Mouse (Mus musculus) limb, embryonic 11.5 days (tissue): ENCODE data around the gene Dedd. TPM values are rescaled to one million over a fixed set of nuclear protein-coding genes. Genes with fewer than 3 reads are reported as not detected.
A peak's percentile ranks its signal among the peaks of the same experiment; 100 is the strongest.

ENCODE experiments used
- ATAC-seq: fragments of 200-750 bp; cut with Nextera tagmentation; 2 replicates; pipeline ENCODE4 v1.8.0; 2017; ENCODE audit warnings: low read depth; ENCODE audit not compliant: insufficient number of reproducible peaks, low FRiP score, low TSS enrichment
- DNase-seq: peaks from one replicate; pipeline ENCODE4 v3.0.0-alpha.2; 2015; ENCODE audit warnings: low spot score
- H3K27ac ChIP-seq: fragments of 300-500 bp; sonication (generic); replicated peaks from 2 replicates; pipeline ENCODE4 v1.5.1; 2014; ENCODE audit warnings: low read depth, mild to moderate bottlenecking, low read length
- H3K27me3 ChIP-seq: fragments of 300-500 bp; sonication (generic); 2 replicates; pipeline ENCODE4 v1.6.1; 2014; ENCODE audit warnings: mild to moderate bottlenecking, low read length, mixed read lengths; ENCODE audit not compliant: control insufficient read depth, insufficient read depth
- H3K36me3 ChIP-seq: fragments of 300-500 bp; sonication (generic); 2 replicates; pipeline ENCODE4 v1.6.1; 2014; ENCODE audit warnings: mild to moderate bottlenecking, low read length, moderate library complexity, mixed read lengths; ENCODE audit not compliant: control insufficient read depth, insufficient read depth
- H3K4me1 ChIP-seq: fragments of 300-500 bp; sonication (generic); 2 replicates; pipeline ENCODE4 v1.6.1; 2014; ENCODE audit warnings: low read length, mixed read lengths; ENCODE audit not compliant: control insufficient read depth, insufficient read depth
- H3K4me2 ChIP-seq: fragments of 300-500 bp; sonication (generic); 2 replicates; pipeline ENCODE4 v1.6.1; 2014; ENCODE audit warnings: low read depth, mild to moderate bottlenecking, moderate library complexity; ENCODE audit not compliant: severe bottlenecking
- H3K4me3 ChIP-seq: fragments of 300-500 bp; sonication (generic); 2 replicates; pipeline ENCODE4 v1.5.1; 2014; ENCODE audit warnings: low read depth, low read length
- H3K9ac ChIP-seq: fragments of 300-500 bp; sonication (generic); 2 replicates; pipeline ENCODE4 v1.6.1; 2014; ENCODE audit warnings: mild to moderate bottlenecking, low read length
- H3K9me3 ChIP-seq: fragments of 300-500 bp; sonication (generic); 2 replicates; pipeline ENCODE4 v1.6.1; 2016; ENCODE audit warnings: low read length; ENCODE audit not compliant: control insufficient read depth
- WGBS: fragments of 180-500 bp; shearing (Covaris S2); extraction: QIAGEN DNeasy Blood & Tissue Kit; methylation state at CpG from one replicate; pipeline ENCODE4 v1.1.7; 2014; 5-methylcytosine and 5-hydroxymethylcytosine counted together
- polyA plus RNA-seq: library from polyadenylated mRNA; unstranded; fragments of >200 nt; fragmentation: Nextera tagmentation; extraction: Ambion mirVana; gene quantifications from 2 replicates; pipeline ENCODE4 v1.2.1, GENCODE M21; 2014

Dedd gene
- 51.7 and 55.7 TPM in 2 replicates for polyA plus RNA-seq

DNA sequence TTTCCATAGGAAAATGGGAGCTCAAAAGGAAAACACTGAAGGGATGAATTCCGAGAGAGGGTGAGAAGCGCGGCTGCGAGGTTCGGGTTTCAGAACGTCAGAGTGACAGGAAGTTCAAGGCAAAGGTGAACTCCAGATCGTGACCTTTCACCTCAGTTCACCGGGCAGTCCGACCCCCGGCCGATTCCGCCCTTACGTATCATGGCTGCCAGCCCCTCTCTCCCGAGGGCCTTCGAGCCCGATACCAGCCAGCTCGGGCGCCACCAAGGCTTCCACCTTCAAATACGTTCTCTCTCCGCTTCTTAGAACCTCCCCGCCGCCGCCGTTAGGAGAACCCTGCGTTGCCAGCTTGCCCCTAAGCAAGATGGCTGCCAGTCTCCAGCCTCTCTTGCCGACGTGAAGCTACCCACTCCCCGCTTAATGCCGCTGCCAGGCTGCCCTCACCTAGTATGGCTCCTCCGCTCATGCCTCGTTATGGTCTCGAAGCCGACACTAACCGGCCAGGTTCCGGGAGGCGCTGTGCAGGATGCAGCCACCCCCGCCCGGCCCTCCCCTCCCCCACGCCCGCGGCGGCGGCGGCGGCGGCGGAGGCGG is at the start of gene Dedd:
Dedd (plus strand) TSS at position 307 of the 594 bp plus-strand sequence.
- Histone ChIP-seq H3K27me3 (no peaks in the 10 kb centered on the region), H3K9me3 (no peaks in the 10 kb centered on the region), H3K9ac (peak within 1 kb of the TSS; percentile 91), H3K4me2 (peak within 1 kb of the TSS; percentile 60), H3K4me3 (peak within 1 kb of the TSS; percentile 76), H3K27ac (peak within 1 kb of the TSS; percentile 98), H3K4me1 (peaks cover 15% of the 10 kb centered on the region), H3K36me3 (peaks cover 3% of the 10 kb centered on the region; the same call in 1 of the 2 replicates)
- under 1% methylated on average over 43 of the region's 48 CpGs for WGBS
- ATAC-seq, result peak; percentile 94
- DNase-seq, result peak; percentile 91

DNA sequence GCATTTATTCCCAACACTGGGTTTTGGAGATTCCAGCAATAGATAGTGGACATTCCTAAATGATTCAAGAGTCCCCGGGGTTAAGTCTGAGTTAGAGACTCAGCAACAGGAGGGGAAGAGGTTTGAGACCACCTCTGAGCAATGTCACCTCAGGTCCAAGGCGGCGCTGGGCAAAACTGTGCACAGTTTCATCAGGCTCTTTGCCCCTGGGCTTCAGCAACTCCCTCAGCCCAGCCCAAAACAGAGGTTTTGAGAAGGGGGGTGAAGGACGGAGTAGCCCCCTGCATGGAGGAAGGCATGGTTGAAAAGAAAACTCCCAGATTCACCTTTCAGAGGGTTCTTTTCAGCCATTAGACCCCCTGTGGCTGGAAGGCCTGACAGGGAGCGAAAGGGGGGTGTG is 49.2 kb upstream of the Dedd start:
- ATAC-seq (no peak), DNase-seq (no peak)
- Histone ChIP-seq H3K27ac (no peak overlapping the region), H3K9ac (peak overlapping the region; percentile 73), H3K4me3 (peak overlapping the region; percentile 78), H3K4me1 (peaks cover 14% of the 10 kb centered on the region), H3K4me2 (peak overlapping the region; percentile 83), H3K36me3 (peaks cover 27% of the 10 kb centered on the region), H3K27me3 (no peaks in the 10 kb centered on the region), H3K9me3 (no peaks in the 10 kb centered on the region)
- 59% methylated on average over 5 of the region's 5 CpGs for WGBS

DNA sequence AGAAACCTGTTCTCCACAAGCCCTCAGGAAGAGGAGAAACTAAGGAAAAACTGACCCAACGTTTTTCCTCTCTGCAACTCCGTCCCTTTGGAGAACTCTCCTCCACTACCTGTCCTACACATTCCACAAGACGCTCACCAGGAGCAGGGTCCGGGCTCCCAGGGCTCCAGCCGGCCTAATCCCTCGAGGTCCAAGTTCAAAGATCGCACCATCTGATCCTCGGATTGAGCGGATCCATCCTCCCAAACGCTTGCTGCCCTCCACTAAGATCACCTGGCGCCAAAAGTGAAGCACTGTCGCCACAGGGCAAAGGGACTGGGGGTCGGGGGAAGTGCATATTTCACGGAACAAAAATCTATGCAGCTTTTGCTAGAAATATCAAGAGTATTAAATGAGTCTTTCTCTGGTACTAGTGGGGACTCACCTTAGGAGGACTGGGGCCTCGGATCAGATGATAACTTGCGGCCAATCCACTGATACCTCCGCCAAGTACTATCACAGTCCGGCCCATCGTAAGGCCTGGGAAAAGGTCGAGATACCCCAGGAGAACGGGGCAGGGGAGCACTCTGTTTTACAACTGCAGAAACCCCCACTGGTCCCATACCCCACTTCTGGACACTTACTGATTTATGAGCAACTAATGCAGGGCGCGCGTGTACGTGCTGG is 48.6 kb upstream of the Dedd start:
- DNase-seq (no peak), ATAC-seq (no peak; the same call in 1 of the 2 replicates)
- H3K4me3 ChIP-seq, result peak overlapping the region; percentile 78
- no peaks in the 10 kb centered on the region for H3K27me3 ChIP-seq
- H3K9me3 ChIP-seq, result no peaks in the 10 kb centered on the region
- WGBS, result under 1% methylated on average over 25 of the region's 25 CpGs
- peaks cover 24% of the 10 kb centered on the region for H3K36me3 ChIP-seq
- no peak overlapping the region for H3K27ac ChIP-seq
- H3K9ac ChIP-seq, result peak overlapping the region; percentile 73
- peak overlapping the region; percentile 83 for H3K4me2 ChIP-seq
- peaks cover 14% of the 10 kb centered on the region for H3K4me1 ChIP-seq

DNA sequence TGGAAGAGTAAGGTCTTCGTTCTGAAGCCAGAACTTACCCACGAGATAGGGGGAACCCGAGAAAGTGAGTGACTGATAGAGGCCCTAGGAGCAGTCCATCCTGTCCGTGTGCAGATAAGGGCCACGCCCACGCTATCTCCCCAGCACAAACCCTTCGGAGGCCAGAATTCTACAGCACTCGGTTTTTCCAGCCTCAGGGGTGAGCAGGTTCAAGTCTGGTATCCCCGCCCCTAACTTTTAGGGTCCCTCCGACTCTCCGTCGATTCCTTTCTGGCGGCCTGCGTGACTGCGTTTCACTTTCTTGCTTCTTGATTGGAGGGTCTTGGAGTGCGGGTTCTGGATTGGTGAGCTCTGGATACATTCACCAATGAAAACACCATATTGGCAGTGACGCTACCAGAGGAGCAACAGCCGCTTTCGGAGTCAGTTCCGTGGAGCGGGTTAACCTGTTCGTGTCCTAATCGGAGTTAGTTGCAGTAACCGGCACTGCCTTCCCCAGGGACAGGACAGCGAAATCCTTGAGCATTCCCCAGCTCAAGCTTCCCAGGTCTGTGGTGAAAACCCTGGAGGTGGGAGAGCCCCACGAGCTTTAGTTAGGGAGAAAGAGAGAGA is 47.9 kb upstream of the Dedd start, which contains the start of gene Ppox:
Ppox (minus strand) TSS at position 271 of the 612 bp plus-strand sequence.
- peaks cover 23% of the 10 kb centered on the region for H3K36me3 ChIP-seq
- H3K4me1 ChIP-seq, result peaks cover 14% of the 10 kb centered on the region
- peak within 1 kb of the TSS; percentile 83 for H3K4me2 ChIP-seq
- H3K9ac ChIP-seq, result peak within 1 kb of the TSS; percentile 73
- peak within 1 kb of the TSS; percentile 78 for H3K4me3 ChIP-seq
- under 1% methylated on average over 26 of the region's 26 CpGs for WGBS
- no peaks in the 10 kb centered on the region for H3K27me3 ChIP-seq
- H3K27ac ChIP-seq, result peak within 1 kb of the TSS; percentile 71
- ATAC-seq (peak; percentile 96), DNase-seq (peak; percentile 90)
- no peaks in the 10 kb centered on the region for H3K9me3 ChIP-seq

DNA sequence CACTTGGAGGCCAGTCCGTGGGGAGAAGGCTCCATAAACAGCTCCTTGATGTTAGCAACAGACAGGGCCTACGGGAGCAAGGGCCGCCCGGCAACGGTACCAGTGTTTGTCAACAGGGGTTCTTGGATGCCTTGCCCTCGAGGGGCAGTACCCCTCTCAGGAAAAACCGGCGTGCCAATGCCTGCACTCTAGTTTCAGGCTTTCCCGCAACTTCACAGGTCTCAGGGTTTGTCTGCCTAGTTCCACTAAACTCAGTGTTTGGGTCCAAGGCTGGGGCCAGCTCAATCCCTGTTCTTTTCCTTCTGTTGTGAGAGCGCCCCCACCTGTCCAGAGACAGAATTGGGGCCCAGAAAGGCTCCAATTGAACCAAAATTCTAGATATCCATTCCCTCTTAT is 47.4 kb upstream of the Dedd start:
- H3K4me1 ChIP-seq, result peaks cover 15% of the 10 kb centered on the region
- under 1% methylated on average over 10 of the region's 10 CpGs for WGBS
- no peaks in the 10 kb centered on the region for H3K9me3 ChIP-seq
- peak; percentile 37 for ATAC-seq
- peaks cover 23% of the 10 kb centered on the region for H3K36me3 ChIP-seq
- peak; percentile 81 for DNase-seq
- H3K27ac ChIP-seq, result peak overlapping the region; percentile 71
- H3K4me2 ChIP-seq, result peak overlapping the region; percentile 83
- no peaks in the 10 kb centered on the region for H3K27me3 ChIP-seq
- peak overlapping the region; percentile 78 for H3K4me3 ChIP-seq
- H3K9ac ChIP-seq, result peak overlapping the region; percentile 61

DNA sequence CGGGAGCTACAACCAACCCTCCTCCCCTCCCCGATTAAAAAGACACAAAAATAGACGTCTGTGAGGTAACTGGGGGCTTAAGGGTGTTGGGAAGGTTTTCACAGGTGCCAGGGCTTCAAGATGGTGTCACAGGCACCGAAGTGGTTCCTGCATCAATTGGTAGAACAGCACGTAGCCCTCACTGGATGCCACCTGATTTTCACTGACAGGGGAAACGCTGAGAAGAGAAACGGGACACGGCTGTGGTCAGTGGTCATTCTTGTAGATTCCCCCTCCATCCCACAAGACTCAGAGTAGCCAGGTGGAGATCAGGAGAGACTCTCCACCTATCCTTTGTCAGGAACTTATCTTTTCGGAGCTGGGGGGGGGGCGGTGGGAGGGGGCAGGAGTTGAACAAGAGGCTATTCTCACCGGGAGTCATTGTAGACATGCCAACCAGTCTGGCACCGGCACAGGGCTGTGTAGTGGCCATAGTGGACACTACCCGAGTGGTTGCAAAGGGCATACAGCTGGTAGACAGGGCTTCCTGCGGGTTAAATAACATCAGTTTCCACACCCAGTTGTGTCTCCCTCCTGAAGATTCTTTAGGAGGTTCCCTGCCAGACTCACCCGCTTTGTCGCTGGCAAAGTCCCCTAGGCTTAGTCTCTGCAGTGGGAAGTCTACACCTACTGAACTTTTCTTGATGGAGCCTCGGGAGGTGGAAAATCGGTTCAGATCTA is 46.7 kb upstream of the Dedd start:
- H3K27ac ChIP-seq, result no peak overlapping the region
- H3K36me3 ChIP-seq, result peaks cover 20% of the 10 kb centered on the region
- peak overlapping the region; percentile 83; the same call in 1 of the 2 replicates for H3K4me2 ChIP-seq
- no peaks in the 10 kb centered on the region for H3K27me3 ChIP-seq
- H3K9ac ChIP-seq, result no peak overlapping the region; the same call in 1 of the 2 replicates
- H3K4me3 ChIP-seq, result no peak overlapping the region; the same call in 1 of the 2 replicates
- DNase-seq (no peak), ATAC-seq (no peak)
- WGBS, result 81% methylated on average over 18 of the region's 18 CpGs
- H3K9me3 ChIP-seq, result no peaks in the 10 kb centered on the region
- H3K4me1 ChIP-seq, result peaks cover 17% of the 10 kb centered on the region

DNA sequence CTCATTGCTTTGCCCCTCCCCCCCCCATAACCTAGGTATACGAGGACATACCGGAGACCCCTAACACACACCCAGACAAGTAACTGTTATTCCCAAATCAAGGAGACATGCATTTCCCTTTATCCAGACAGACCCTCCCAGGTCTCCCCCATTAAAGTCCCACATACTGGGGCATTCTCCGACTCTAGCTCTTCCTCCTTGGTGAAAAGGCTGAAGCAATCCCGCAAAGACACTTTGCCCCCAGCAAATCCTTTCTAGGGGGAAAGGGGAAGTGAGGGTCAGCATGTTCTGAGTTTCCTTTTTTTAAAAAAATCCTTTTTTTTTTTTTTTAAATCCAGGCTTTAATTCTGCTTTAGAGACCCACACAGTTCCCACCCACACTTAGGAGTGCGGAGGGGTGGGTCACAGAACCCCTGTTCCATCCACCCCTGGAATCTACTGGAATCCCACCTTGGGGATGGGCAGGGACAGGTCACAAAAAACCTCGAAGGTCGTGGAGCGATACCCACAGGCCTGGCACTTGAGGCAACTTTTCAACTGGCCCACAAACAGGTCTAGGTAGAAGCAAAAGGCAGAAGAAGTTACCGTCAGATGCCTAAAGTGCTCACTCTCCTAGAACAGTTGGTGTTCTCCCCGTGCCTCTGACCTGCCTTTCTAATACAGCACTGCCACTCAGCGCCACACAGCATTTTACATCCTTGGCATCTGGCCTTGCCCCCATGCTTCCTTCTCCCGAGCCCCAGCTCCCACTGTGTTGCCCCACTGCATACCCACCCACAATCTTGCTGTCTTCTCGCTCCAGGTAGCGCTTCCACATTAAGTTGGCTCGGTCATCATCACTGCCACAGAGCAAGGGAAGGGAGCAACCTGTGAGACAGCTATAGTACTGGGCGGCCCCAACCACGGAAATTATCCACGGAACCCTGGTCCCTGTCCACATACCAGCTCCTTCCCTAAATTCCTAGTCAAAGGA is 45.5 kb upstream of the Dedd start:
- no peaks in the 10 kb centered on the region for H3K9me3 ChIP-seq
- H3K4me2 ChIP-seq, result no peak overlapping the region
- H3K27ac ChIP-seq, result no peak overlapping the region
- no peaks in the 10 kb centered on the region for H3K27me3 ChIP-seq
- no peak overlapping the region for H3K9ac ChIP-seq
- no peak for DNase-seq
- H3K4me1 ChIP-seq, result peaks cover 17% of the 10 kb centered on the region
- no peak overlapping the region for H3K4me3 ChIP-seq
- WGBS, result 90% methylated on average over 18 of the region's 18 CpGs
- H3K36me3 ChIP-seq, result peaks cover 14% of the 10 kb centered on the region; the same call in 1 of the 2 replicates
- no peak for ATAC-seq
